Mouse (Mus musculus): ENCODE data around the gene Rpap2. TPM values are rescaled to one million over a fixed set of nuclear protein-coding genes. Genes with fewer than 3 reads are reported as not detected.

The Rpap2 gene
- total and polyA plus RNA-seq, 2 experiments from 2014 or later, result 11.1 to 21.5 TPM

- no peaks in the 10 kb centered on the region for H3K36me3 ChIP-seq (ENCODE audit: insufficient read depth, low read length)
- TF ChIP-seq CTCF (IDR thresholded peaks at IDR 0.05; ENCODE audit: low read depth), result no peak
- no peaks in the 10 kb centered on the region for H3K9me3 ChIP-seq (ENCODE audit: low read length)
- no peak overlapping the region for H3K9ac ChIP-seq (replicated peaks; ENCODE audit: low read length)
- 92% methylated on average over 10 of the region's 10 CpGs for WGBS
- no peak for DNase-seq (ENCODE audit: low spot score)
- no peaks in the 10 kb centered on the region for H3K4me1 ChIP-seq (ENCODE audit: insufficient read depth, low read length)
- no peak overlapping the region for H3K4me3 ChIP-seq (ENCODE audit: low read length)
- no peak overlapping the region for H3K4me2 ChIP-seq (ENCODE audit: low read depth, low read length)
- ATAC-seq, result no peak
- H3K27ac ChIP-seq, result no peak overlapping the region
- no peaks in the 10 kb centered on the region for H3K27me3 ChIP-seq (ENCODE audit: insufficient read depth, low read length)
Measured at GRCm38 (mm10) chr5:107700873-107701272, 103.7 kb downstream of the Rpap2 start.

- H3K4me2 ChIP-seq (ENCODE audit: low read depth, low read length), result no peak overlapping the region
- no peaks in the 10 kb centered on the region for H3K27me3 ChIP-seq (ENCODE audit: insufficient read depth, low read length)
- H3K9me3 ChIP-seq (ENCODE audit: low read length), result no peaks in the 10 kb centered on the region
- H3K9ac ChIP-seq (replicated peaks; ENCODE audit: low read length), result no peak overlapping the region
- H3K36me3 ChIP-seq (ENCODE audit: insufficient read depth, low read length), result no peaks in the 10 kb centered on the region
- DNase-seq (ENCODE audit: low spot score) (no peak), ATAC-seq (no peak)
- 83% methylated on average over 9 of the region's 9 CpGs for WGBS
- no peak for TF ChIP-seq CTCF (IDR thresholded peaks at IDR 0.05; ENCODE audit: low read depth)
- H3K27ac ChIP-seq, result no peak overlapping the region
- no peaks in the 10 kb centered on the region for H3K4me1 ChIP-seq (ENCODE audit: insufficient read depth, low read length)
- no peak overlapping the region for H3K4me3 ChIP-seq (ENCODE audit: low read length)
Measured at GRCm38 (mm10) chr5:107701658-107702057, 104.5 kb downstream of the Rpap2 start.

- H3K9me3 ChIP-seq (ENCODE audit: low read length), result no peaks in the 10 kb centered on the region
- ATAC-seq (no peak), DNase-seq (ENCODE audit: low spot score) (no peak)
- no peak overlapping the region for H3K27ac ChIP-seq
- no peak overlapping the region for H3K4me2 ChIP-seq (ENCODE audit: low read depth, low read length)
- H3K4me3 ChIP-seq (ENCODE audit: low read length), result no peak overlapping the region
- no peak overlapping the region for H3K9ac ChIP-seq (replicated peaks; ENCODE audit: low read length)
- TF ChIP-seq CTCF (IDR thresholded peaks at IDR 0.05; ENCODE audit: low read depth), result no peak
- no peaks in the 10 kb centered on the region for H3K36me3 ChIP-seq (ENCODE audit: insufficient read depth, low read length)
- WGBS, result 85% methylated on average over 6 of the region's 6 CpGs
- no peaks in the 10 kb centered on the region for H3K27me3 ChIP-seq (ENCODE audit: insufficient read depth, low read length)
- H3K4me1 ChIP-seq (ENCODE audit: insufficient read depth, low read length), result no peaks in the 10 kb centered on the region
Measured at GRCm38 (mm10) chr5:107703207-107703763, 106.1 kb downstream of the Rpap2 start.

DNA sequence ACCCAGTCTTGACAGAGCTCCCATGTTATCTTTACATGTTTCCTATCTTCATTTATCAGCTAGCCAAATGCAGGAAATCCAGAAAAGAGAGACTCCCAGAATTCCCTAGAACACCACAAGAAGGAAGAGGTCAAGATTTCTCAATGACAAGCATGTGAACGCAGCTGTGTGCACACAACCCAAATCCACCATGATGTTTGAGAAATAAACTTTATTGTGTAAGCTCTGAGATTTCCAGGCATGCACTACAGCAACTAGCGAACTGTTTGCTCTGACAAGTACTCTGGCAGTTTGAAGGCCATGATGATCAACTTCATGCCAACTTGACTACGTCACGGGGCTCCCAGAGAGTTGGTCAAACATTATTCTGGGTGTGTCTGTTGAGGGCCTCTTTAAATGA is 108.6 kb downstream of the Rpap2 start:
- no peak for ATAC-seq
- Histone ChIP-seq H3K27ac (no peak overlapping the region), H3K4me1 (ENCODE audit: insufficient read depth, low read length) (no peaks in the 10 kb centered on the region), H3K27me3 (ENCODE audit: insufficient read depth, low read length) (no peaks in the 10 kb centered on the region), H3K4me3 (ENCODE audit: low read length) (no peak overlapping the region), H3K9me3 (ENCODE audit: low read length) (no peaks in the 10 kb centered on the region), H3K4me2 (ENCODE audit: low read depth, low read length) (no peak overlapping the region), H3K9ac (replicated peaks; ENCODE audit: low read length) (no peak overlapping the region), H3K36me3 (ENCODE audit: insufficient read depth, low read length) (no peaks in the 10 kb centered on the region)
- no peak for DNase-seq (ENCODE audit: low spot score)
- no peak for TF ChIP-seq CTCF (IDR thresholded peaks at IDR 0.05; ENCODE audit: low read depth)
- 92% methylated on average over 4 of the region's 4 CpGs for WGBS

DNA sequence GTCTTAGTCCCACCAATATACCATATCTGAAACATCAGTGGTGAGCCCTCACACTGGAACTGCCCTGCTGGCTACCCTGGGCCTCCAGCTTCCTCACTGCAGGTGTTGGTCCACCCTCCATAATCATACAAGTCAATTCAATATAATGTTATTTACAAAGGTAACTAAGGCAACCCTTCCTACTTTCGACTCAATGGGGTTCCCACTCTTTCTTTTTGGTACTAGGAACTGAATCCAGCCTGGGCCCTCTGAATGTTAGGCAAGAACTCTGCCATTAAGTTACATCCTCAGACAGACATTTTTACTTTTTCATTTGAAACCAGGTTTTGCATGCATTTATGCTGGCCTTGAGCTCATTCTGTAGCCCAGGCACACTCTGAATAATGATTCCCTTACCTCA is 109.1 kb downstream of the Rpap2 start:
- DNase-seq (ENCODE audit: low spot score), result no peak
- Histone ChIP-seq H3K4me3 (ENCODE audit: low read length) (no peak overlapping the region), H3K9me3 (ENCODE audit: low read length) (no peaks in the 10 kb centered on the region), H3K36me3 (ENCODE audit: insufficient read depth, low read length) (no peaks in the 10 kb centered on the region), H3K9ac (replicated peaks; ENCODE audit: low read length) (no peak overlapping the region), H3K27ac (no peak overlapping the region), H3K4me1 (ENCODE audit: insufficient read depth, low read length) (no peaks in the 10 kb centered on the region), H3K27me3 (ENCODE audit: insufficient read depth, low read length) (no peaks in the 10 kb centered on the region), H3K4me2 (ENCODE audit: low read depth, low read length) (no peak overlapping the region)
- TF ChIP-seq CTCF (IDR thresholded peaks at IDR 0.05; ENCODE audit: low read depth), result no peak
- no peak for ATAC-seq
- 88% methylated on average over 1 of the region's 1 CpGs for WGBS

GRCm38 (mm10) chr5:107708124-107708797 is 111.1 kb downstream of the Rpap2 start:
- Histone ChIP-seq H3K9ac (replicated peaks; ENCODE audit: low read length) (no peak overlapping the region), H3K4me2 (ENCODE audit: low read depth, low read length) (no peak overlapping the region), H3K4me1 (ENCODE audit: insufficient read depth, low read length) (no peaks in the 10 kb centered on the region), H3K27ac (no peak overlapping the region), H3K4me3 (ENCODE audit: low read length) (no peak overlapping the region), H3K9me3 (ENCODE audit: low read length) (no peaks in the 10 kb centered on the region), H3K27me3 (ENCODE audit: insufficient read depth, low read length) (no peaks in the 10 kb centered on the region), H3K36me3 (ENCODE audit: insufficient read depth, low read length) (no peaks in the 10 kb centered on the region)
- TF ChIP-seq CTCF (IDR thresholded peaks at IDR 0.05; ENCODE audit: low read depth), result no peak
- DNase-seq (ENCODE audit: low spot score), result no peak
- ATAC-seq, result no peak
- 89% methylated on average over 8 of the region's 8 CpGs for WGBS

Other genes starting within 250 kb of the Rpap2 start
- 1.8 and 8.1 TPM in 2 replicates for gene Ephx4, start 194.6 kb upstream of the Rpap2 start, total RNA-seq (2014; rRNA removed)
- 5.5 and 5.9 TPM in 2 replicates for gene Ephx4, start 194.6 kb upstream of the Rpap2 start, polyA plus RNA-seq (2015; fragmentation: Nextera tagmentation; extraction: Ambion mirVana)
- gene Lpcat2b, start 165.8 kb upstream of the Rpap2 start, total RNA-seq (2014; rRNA removed), result not detected in 2 replicates
- not detected in 2 replicates for gene Lpcat2b, start 165.8 kb upstream of the Rpap2 start, polyA plus RNA-seq (2015; fragmentation: Nextera tagmentation; extraction: Ambion mirVana)
- 26.5 and 28.8 TPM in 2 replicates for gene Btbd8, start 159.4 kb upstream of the Rpap2 start, total RNA-seq (2014; rRNA removed)
- 22.4 and 23.0 TPM in 2 replicates for gene Btbd8, start 159.4 kb upstream of the Rpap2 start, polyA plus RNA-seq (2015; fragmentation: Nextera tagmentation; extraction: Ambion mirVana)
- gene Gm42669, start 89.8 kb upstream of the Rpap2 start, total RNA-seq (2014; rRNA removed), result 0.16 and 0.32 TPM in 2 replicates
- gene Gm42669, start 89.8 kb upstream of the Rpap2 start, polyA plus RNA-seq (2015; fragmentation: Nextera tagmentation; extraction: Ambion mirVana), result 0.43 and 0.64 TPM in 2 replicates
- 0.10 and 0.18 TPM in 2 replicates for gene 1700028K03Rik, start 62.7 kb upstream of the Rpap2 start, total RNA-seq (2014; rRNA removed)
- 0.25 and 0.34 TPM in 2 replicates for gene 1700028K03Rik, start 62.7 kb upstream of the Rpap2 start, polyA plus RNA-seq (2015; fragmentation: Nextera tagmentation; extraction: Ambion mirVana)
- gene Glmn, start 515 bp downstream of the Rpap2 start, total RNA-seq (2014; rRNA removed), result 6.6 and 17.8 TPM in 2 replicates
- gene Glmn, start 515 bp downstream of the Rpap2 start, polyA plus RNA-seq (2015; fragmentation: Nextera tagmentation; extraction: Ambion mirVana), result 32.6 and 33.6 TPM in 2 replicates
- gene Gfi1, start 128.7 kb downstream of the Rpap2 start, total RNA-seq (2014; rRNA removed), result 0.05 TPM in 1 of 2 replicates, not detected in the other
- 0.06 TPM in 1 of 2 replicates, not detected in the other for gene Gfi1, start 128.7 kb downstream of the Rpap2 start, polyA plus RNA-seq (2015; fragmentation: Nextera tagmentation; extraction: Ambion mirVana)
- not detected in 2 replicates for gene Ube2d2b, start 232.7 kb downstream of the Rpap2 start, total RNA-seq (2014; rRNA removed)
- gene Ube2d2b, start 232.7 kb downstream of the Rpap2 start, polyA plus RNA-seq (2015; fragmentation: Nextera tagmentation; extraction: Ambion mirVana), result 0.14 and 0.18 TPM in 2 replicates